1 mouse cellular context compared by ENCODE assay signal in the genomic region with DNA sequence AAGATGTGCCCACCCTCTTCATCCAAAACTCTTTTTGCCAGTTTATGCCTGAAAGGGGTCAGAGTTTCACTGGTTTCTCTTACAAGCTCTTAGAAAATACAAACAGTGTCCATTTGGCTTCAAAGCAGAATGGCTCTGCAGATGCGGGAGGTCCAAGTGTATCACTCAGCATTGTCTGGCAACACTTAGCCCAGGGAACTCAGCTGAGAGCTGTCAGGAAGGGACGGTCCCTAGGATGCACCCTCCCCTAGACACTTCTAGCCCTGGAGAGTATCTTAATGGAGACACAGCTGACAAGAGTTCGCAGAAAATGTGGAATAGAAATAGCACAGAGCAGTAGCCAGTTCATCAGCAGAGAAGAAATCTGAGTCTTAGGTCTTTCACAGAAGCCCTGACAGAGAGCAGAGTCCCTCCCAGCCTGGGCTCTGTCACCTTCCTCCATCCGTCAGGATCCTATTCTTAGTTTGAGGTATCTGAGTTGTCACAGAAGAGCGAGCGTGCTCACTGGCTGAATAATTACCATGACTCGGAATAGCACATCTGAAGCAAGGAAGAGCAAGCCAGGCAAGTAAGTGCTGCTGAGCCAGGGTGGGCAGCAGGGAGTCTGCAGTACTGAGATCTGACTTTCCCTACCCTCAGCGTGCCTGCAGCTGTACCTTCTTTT.
TF ChIP-seq lines count a peak whose summit lies in the region.

No protein-coding gene starts in this region.

TF ChIP-seq in CH12.LX, 34 proteins besides CTCF, POLR2A, EP300 and RAD21 (continued from another document):
- no peak for TF ChIP-seq E2F4 (IDR thresholded peaks at IDR 0.05; ENCODE audit: insufficient replicate concordance, low read depth, low read length)
- no peak for TF ChIP-seq SIN3A (IDR thresholded peaks at IDR 0.05; ENCODE audit: low read length)
- TF ChIP-seq MEF2A (IDR thresholded peaks at IDR 0.05; ENCODE audit: borderline replicate concordance, low read depth, low read length) = no peak; the same call in 1 of the 2 replicates
- TF ChIP-seq NRF1 (IDR thresholded peaks at IDR 0.05; ENCODE audit: low read depth, low read length) = no peak
